Mouse (Mus musculus) CH12.LX (cell line): ENCODE data around the gene Dpm1. TPM values are rescaled to one million over a fixed set of nuclear protein-coding genes. Genes with fewer than 3 reads are reported as not detected.
A peak's percentile ranks its signal among the peaks of the same experiment; 100 is the strongest.

Source experiments
- DNase-seq: peaks from one replicate; pipeline ENCODE4 v3.0.0-alpha.2; 2013; ENCODE audit errors: extremely low read depth
- H3K27ac ChIP-seq: 2 replicates; pipeline ENCODE4 v1.5.1; 2012; ENCODE audit warnings: low read depth, mild to moderate bottlenecking, control low read depth, moderate library complexity; ENCODE audit not compliant: insufficient read depth
- H3K27me3 ChIP-seq: replicated peaks from 2 replicates; pipeline ENCODE3; 2012; ENCODE audit warnings: inconsistent platforms
- H3K36me3 ChIP-seq, 2 experiments: replicated peaks in 1 of 2; 2 replicates each; pipeline versions ENCODE3 to v1.6.1; 2012; ENCODE audit warnings: inconsistent platforms in 1 of 2, low read length in 1 of 2, mild to moderate bottlenecking in 1 of 2, mixed read lengths in 1 of 2, moderate library complexity in 1 of 2; ENCODE audit not compliant: control insufficient read depth in 1 of 2, insufficient read depth in 1 of 2
- H3K4me1 ChIP-seq, 2 experiments: 2 replicates each; pipeline ENCODE4 v1.6.1; 2012; ENCODE audit warnings: inconsistent platforms in 1 of 2, moderate library complexity in 1 of 2; ENCODE audit not compliant: insufficient read depth in 2 of 2, control insufficient read depth in 1 of 2
- H3K4me2 ChIP-seq: 2 replicates; pipeline ENCODE4 v1.6.1; 2012; ENCODE audit warnings: low read depth, mild to moderate bottlenecking, control low read depth; ENCODE audit not compliant: poor library complexity, insufficient read depth, severe bottlenecking
- H3K4me3 ChIP-seq, 3 experiments: fragments of 150-350 bp in 1 of 3; sonication (generic) in 1 of 3; replicated peaks in 1 of 3; 2 replicates each; pipeline versions ENCODE3 to v1.5.1; 2011 to 2012; ENCODE audit warnings: low read depth in 2 of 3, low read length in 2 of 3, mild to moderate bottlenecking in 2 of 3, moderate library complexity in 2 of 3, control low read depth in 1 of 3, improper control_type of control experiment in 1 of 3, inconsistent platforms in 1 of 3, mixed read lengths in 1 of 3; ENCODE audit not compliant: poor library complexity in 1 of 3
- H3K79me2 ChIP-seq: replicated peaks from 2 replicates; pipeline ENCODE4 v1.6.1; 2012; ENCODE audit warnings: mild to moderate bottlenecking, moderate library complexity; ENCODE audit not compliant: control insufficient read depth, poor library complexity, insufficient read depth, severe bottlenecking; ENCODE audit errors: extremely low read depth
- H3K9ac ChIP-seq: 2 replicates; pipeline ENCODE4 v1.6.1; 2012; ENCODE audit warnings: low read depth, mild to moderate bottlenecking, control low read depth, moderate library complexity; ENCODE audit not compliant: insufficient read depth
- H3K9me3 ChIP-seq: replicated peaks from 2 replicates; pipeline ENCODE3; 2012; ENCODE audit warnings: low read length, inconsistent platforms, mixed read lengths
- CHD1 ChIP-seq: IDR thresholded peaks from 2 replicates; pipeline ENCODE4 v1.6.1; 2012; ENCODE audit warnings: low read depth, low read length, improper control_type of control experiment, inconsistent platforms
- CHD2 ChIP-seq: IDR thresholded peaks from 2 replicates; pipeline ENCODE4 v1.6.1; 2011; ENCODE audit warnings: low read length, improper control_type of control experiment
- ELF1 ChIP-seq: IDR thresholded peaks from 2 replicates; pipeline ENCODE4 v1.6.1; 2014; ENCODE audit warnings: low read depth, mild to moderate bottlenecking, inconsistent platforms, low read length, improper control_type of control experiment
- EP300 ChIP-seq: IDR thresholded peaks from 2 replicates; pipeline ENCODE4 v1.6.1; 2011; ENCODE audit warnings: low read length, improper control_type of control experiment
- GABPA ChIP-seq: IDR thresholded peaks from 2 replicates; pipeline ENCODE4 v1.6.1; 2012; ENCODE audit warnings: low read depth, low read length, improper control_type of control experiment, inconsistent platforms; ENCODE audit not compliant: insufficient replicate concordance
- JUN ChIP-seq: IDR thresholded peaks from 2 replicates; pipeline ENCODE4 v1.6.1; 2011; ENCODE audit warnings: low read depth, mild to moderate bottlenecking, low read length, improper control_type of control experiment, moderate library complexity; ENCODE audit not compliant: insufficient read depth
- JUND ChIP-seq: conservative IDR thresholded peaks from 2 replicates; pipeline ENCODE4 v1.6.1; 2011; ENCODE audit warnings: low read depth, low read length, improper control_type of control experiment
- KAT2A ChIP-seq: IDR thresholded peaks from 2 replicates; pipeline ENCODE4 v1.6.1; 2012; ENCODE audit warnings: low read length, improper control_type of control experiment, inconsistent platforms; ENCODE audit not compliant: insufficient replicate concordance
- MEF2A ChIP-seq: IDR thresholded peaks from 2 replicates; pipeline ENCODE4 v1.6.1; 2014; ENCODE audit warnings: low read depth, mild to moderate bottlenecking, inconsistent platforms, low read length, improper control_type of control experiment, borderline replicate concordance
- MXI1 ChIP-seq: IDR thresholded peaks from 2 replicates; pipeline ENCODE4 v1.6.1; 2011; ENCODE audit warnings: mild to moderate bottlenecking, low read depth, low read length, improper control_type of control experiment
- NRF1 ChIP-seq: IDR thresholded peaks from 2 replicates; pipeline ENCODE4 v1.6.1; 2014; ENCODE audit warnings: low read depth, mild to moderate bottlenecking, inconsistent platforms, low read length, improper control_type of control experiment, moderate library complexity
- RAD21 ChIP-seq: IDR thresholded peaks from 2 replicates; pipeline ENCODE4 v1.6.1; 2011; ENCODE audit warnings: low read depth, mild to moderate bottlenecking, low read length, improper control_type of control experiment, moderate library complexity
- RCOR1 ChIP-seq: conservative IDR thresholded peaks from 2 replicates; pipeline ENCODE4 v1.6.1; 2012; ENCODE audit warnings: low read depth, mild to moderate bottlenecking, inconsistent platforms, low read length, improper control_type of control experiment
- SIN3A ChIP-seq: IDR thresholded peaks from 2 replicates; pipeline ENCODE4 v1.6.1; 2012; ENCODE audit warnings: low read length, improper control_type of control experiment, inconsistent platforms
- SMC3 ChIP-seq: IDR thresholded peaks from 2 replicates; pipeline ENCODE4 v1.6.1; 2011; ENCODE audit warnings: low read depth, low read length, improper control_type of control experiment
- TCF12 ChIP-seq: IDR thresholded peaks from 2 replicates; pipeline ENCODE4 v1.6.1; 2014; ENCODE audit warnings: low read depth, mild to moderate bottlenecking, inconsistent platforms, low read length, improper control_type of control experiment
- UBTF ChIP-seq: IDR thresholded peaks from 2 replicates; pipeline ENCODE4 v1.6.1; 2012; ENCODE audit warnings: low read depth, mild to moderate bottlenecking, inconsistent platforms, low read length, improper control_type of control experiment, moderate library complexity
- USF1 ChIP-seq: IDR thresholded peaks from 2 replicates; pipeline ENCODE4 v1.6.1; 2014; ENCODE audit warnings: low read depth, mild to moderate bottlenecking, inconsistent platforms, low read length, improper control_type of control experiment
- ZC3H11A ChIP-seq: IDR thresholded peaks from 2 replicates; pipeline ENCODE4 v1.6.1; 2012; ENCODE audit warnings: low read depth, mild to moderate bottlenecking, inconsistent platforms, low read length, improper control_type of control experiment
- ZMIZ1 ChIP-seq: IDR thresholded peaks from 2 replicates; pipeline ENCODE4 v1.6.1; 2012; ENCODE audit warnings: low read depth, mild to moderate bottlenecking, inconsistent platforms, low read length, improper control_type of control experiment
- ZNF384 ChIP-seq: IDR thresholded peaks from 2 replicates; pipeline ENCODE4 v1.6.1; 2012; ENCODE audit warnings: low read depth, low read length, improper control_type of control experiment, inconsistent platforms
- dilution Hi-C: fragments of 300-500 bp; cut with MboI; formaldehyde crosslinking; loops from 2 replicates; pipeline ENCODE4 v1.14.3; 2020; ENCODE audit warnings: low sequenced_read_pairs; ENCODE audit not compliant: extremely low pct_unique_long_range_greater_than_20kb, extremely low pct_ligation_motif_present
- in situ Hi-C: fragments of 300-500 bp; cut with MboI; formaldehyde crosslinking; loops from 3 replicates; pipeline ENCODE4 v1.14.3; 2019; ENCODE audit warnings: low sequenced_read_pairs, low pct_ligation_motif_present, low pct_unique_long_range_greater_than_20kb, mixed read lengths
- polyA plus RNA-seq: library from polyadenylated mRNA; unstranded; fragments of >175 nt; gene quantifications from 2 replicates; pipeline ENCODE4 v1.2.1, GENCODE M21; 2012; ENCODE audit warnings: low read depth; ENCODE audit not compliant: insufficient read length
- total RNA-seq, 2 experiments: library from RNA; depleted of rRNA; stranded (reverse); fragments of 300-350 nt in 1 of 2; fragments of >200 nt in 1 of 2; gene quantifications; 2 replicates each; pipeline ENCODE4 v1.2.3; 2012 to 2014

The Dpm1 gene
- total and polyA plus RNA-seq, 3 experiments = 28.5 to 52.9 (median 30.7) TPM

GRCm38 (mm10) chr2:168199476-168199875 lies 30.9 kb downstream of the Dpm1 start (continued):
- no peak for TF ChIP-seq JUN
- peak; percentile 63 for TF ChIP-seq TCF12
- TF ChIP-seq KAT2A = no peak
- TF ChIP-seq EP300 = peak; percentile 59; the same call in 1 of the 2 replicates
- TF ChIP-seq NRF1 = no peak
- TF ChIP-seq CHD2 = no peak
- no peak for TF ChIP-seq RAD21
- TF ChIP-seq, all 38 proteins: peak for 8

GRCm38 (mm10) chr2:168198421-168198820 lies 32.0 kb downstream of the Dpm1 start:
- in situ Hi-C loops (no loop called here), dilution Hi-C loops (no loop called here)
- peaks cover 40 to 86% of the 10 kb centered on the region in 2 experiments for H3K36me3 ChIP-seq
- no peak for DNase-seq
- H3K9ac ChIP-seq = no peak overlapping the region; the same call in 1 of the 2 replicates
- peaks cover 96% of the 10 kb centered on the region for H3K79me2 ChIP-seq
- H3K4me1 ChIP-seq = peaks cover 19 to 70% of the 10 kb centered on the region in 2 experiments
- H3K4me2 ChIP-seq = no peak overlapping the region; the same call in 1 of the 2 replicates
- no peaks in the 10 kb centered on the region for H3K27me3 ChIP-seq
- no peak overlapping the region for H3K27ac ChIP-seq
- H3K4me3 ChIP-seq = no peak overlapping the region
- H3K9me3 ChIP-seq = peaks cover 2% of the 10 kb centered on the region
- TF ChIP-seq JUND (no peak), JUN (no peak), SIN3A (no peak), USF1 (no peak), ZMIZ1 (no peak), UBTF (no peak), MXI1 (no peak), ELF1 (no peak), RCOR1 (no peak), GABPA (no peak), MEF2A (no peak), EP300 (no peak), ZC3H11A (no peak), CHD1 (no peak), SMC3 (no peak), ZNF384 (no peak)
